Comparison of ENCODE assay signal across 28 mouse cellular contexts in the genomic region with DNA sequence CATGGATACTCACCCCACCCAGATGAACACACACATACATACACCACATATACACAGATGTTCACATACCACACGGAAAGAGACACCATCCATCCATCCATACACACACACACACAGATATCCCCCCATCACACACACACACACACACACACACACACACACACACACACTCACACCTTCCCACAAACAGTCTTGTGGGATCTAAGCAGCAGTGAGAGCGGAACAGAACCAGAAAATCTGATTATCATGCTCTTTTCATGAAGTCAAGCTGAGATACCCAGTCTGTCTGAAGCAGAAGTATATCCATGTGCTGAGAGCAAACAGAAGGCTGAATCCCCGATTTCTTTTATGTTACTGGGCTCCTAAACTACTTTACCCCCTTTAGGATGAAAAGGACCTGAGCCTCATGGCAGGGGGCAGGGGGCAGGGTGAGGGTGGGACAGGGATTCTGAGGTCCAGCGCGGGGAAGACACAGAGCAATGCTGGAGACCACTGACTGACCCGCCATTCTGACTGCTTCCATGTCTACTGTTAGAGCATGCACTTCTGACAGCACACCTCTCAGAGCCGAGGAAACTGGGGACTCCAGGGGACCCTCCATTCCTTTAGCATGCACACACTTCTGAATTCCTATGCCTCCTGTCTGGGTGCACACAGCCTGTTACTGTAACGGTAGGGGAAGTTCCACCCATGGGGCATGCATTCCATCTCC.
DNase-seq lines count a peak whose midpoint lies in the region; ATAC-seq and TF ChIP-seq lines count a peak whose summit lies in the region.
"Had no signal": no experiment of that assay in that cellular context is flagged by ENCODE, and none has a peak within 500 bp of the region (broad histone marks: within the 10 kb centered on the region; RNA-seq: fewer than 3 reads in every experiment).

No protein-coding gene starts in this region.

- no peaks in the 10 kb centered on the region for H3K27me3 ChIP-seq in neural tube, embryonic 11.5 days (ENCODE audit: control insufficient read depth, insufficient read depth, low read length)
- H3K27me3 ChIP-seq in neural tube, embryonic 15.5 days (replicated peaks), result no peaks in the 10 kb centered on the region
- peaks cover 27% of the 10 kb centered on the region for H3K27me3 ChIP-seq in hindbrain, embryonic 13.5 days
- peaks cover 21% of the 10 kb centered on the region for H3K27me3 ChIP-seq in midbrain, embryonic 12.5 days
- H3K27me3 ChIP-seq in midbrain, postnatal 0 days (ENCODE audit: insufficient read depth, low read length), result no peaks in the 10 kb centered on the region
- H3K27me3 ChIP-seq: heart, embryonic 12.5 days; limb, embryonic 13.5 days; megakaryocyte, embryonic 14.5 days; Patski had no signal

- H3K4me3 ChIP-seq in neural tube, embryonic 11.5 days (ENCODE audit: low read depth, low read length), result no peak overlapping the region
- H3K4me3 ChIP-seq in neural tube, embryonic 15.5 days (replicated peaks), result no peak overlapping the region
- H3K4me3 ChIP-seq in hindbrain, embryonic 13.5 days, result no peak overlapping the region
- H3K4me3 ChIP-seq in midbrain, embryonic 12.5 days, result no peak overlapping the region
- no peak overlapping the region for H3K4me3 ChIP-seq in midbrain, postnatal 0 days (ENCODE audit: low read depth, low read length)
- H3K4me3 ChIP-seq: heart, embryonic 12.5 days; layer of hippocampus, adult 2 months; limb, embryonic 13.5 days; megakaryocyte, embryonic 14.5 days had no signal

- ATAC-seq in neural tube, embryonic 11.5 days (ENCODE audit: insufficient read depth, low FRiP score, low TSS enrichment), result peak; percentile 31
- no peak for ATAC-seq in neural tube, embryonic 15.5 days (ENCODE audit: low FRiP score)
- 0 out of 2 replicates have a peak, but pooled peaks have one; percentile 21 for ATAC-seq in hindbrain, embryonic 13.5 days (ENCODE audit: low FRiP score)
- ATAC-seq in midbrain, embryonic 12.5 days (ENCODE audit: low FRiP score, low read depth), result peak; percentile 57; the same call in 1 of the 2 replicates
- 0 out of 2 replicates have a peak, but pooled peaks have one; percentile 18 for ATAC-seq in midbrain, postnatal 0 days (ENCODE audit: low FRiP score)
- ATAC-seq: forebrain, embryonic 14.5 days; inflammation-experienced regulatory T-cells, adult 6 months; Patski had no signal

- no peak overlapping the region for H3K27ac ChIP-seq in neural tube, embryonic 11.5 days (ENCODE audit: low read depth, low read length)
- no peak overlapping the region for H3K27ac ChIP-seq in neural tube, embryonic 15.5 days (replicated peaks)
- H3K27ac ChIP-seq in hindbrain, embryonic 13.5 days, result no peak overlapping the region
- no peak overlapping the region for H3K27ac ChIP-seq in midbrain, embryonic 12.5 days (replicated peaks)
- no peak overlapping the region for H3K27ac ChIP-seq in midbrain, postnatal 0 days (ENCODE audit: low read depth, low read length)
- H3K27ac ChIP-seq: layer of hippocampus, adult 2 months; limb, embryonic 13.5 days had no signal

- no peak overlapping the region for H3K4me2 ChIP-seq in neural tube, embryonic 11.5 days (ENCODE audit: low read depth)
- no peak overlapping the region for H3K4me2 ChIP-seq in neural tube, embryonic 15.5 days
- H3K4me2 ChIP-seq in hindbrain, embryonic 13.5 days, result no peak overlapping the region
- no peak overlapping the region; the same call in 1 of the 2 replicates for H3K4me2 ChIP-seq in midbrain, embryonic 12.5 days (replicated peaks)
- no peak overlapping the region for H3K4me2 ChIP-seq in midbrain, postnatal 0 days (ENCODE audit: low read depth, low read length, poor library complexity, severe bottlenecking)
- H3K4me2 ChIP-seq: heart, embryonic 12.5 days; limb, embryonic 13.5 days; liver, embryonic 11.5 days had no signal

- 49% methylated on average over 8 of the region's 8 CpGs for WGBS in neural tube, embryonic 11.5 days
- WGBS in neural tube, embryonic 15.5 days, result 28% methylated on average over 8 of the region's 8 CpGs
- 38% methylated on average over 8 of the region's 8 CpGs for WGBS in hindbrain, embryonic 13.5 days
- 58% methylated on average over 8 of the region's 8 CpGs for WGBS in midbrain, embryonic 12.5 days
- WGBS in midbrain, postnatal 0 days, result 30% methylated on average over 8 of the region's 8 CpGs

- no peak for TF ChIP-seq CTCF in midbrain, postnatal 0 days (IDR thresholded peaks at IDR 0.05)

- H3K9me3 ChIP-seq in neural tube, embryonic 11.5 days (ENCODE audit: control insufficient read depth, low read length), result no peaks in the 10 kb centered on the region
- no peaks in the 10 kb centered on the region for H3K9me3 ChIP-seq in neural tube, embryonic 15.5 days (replicated peaks)
- H3K9me3 ChIP-seq in hindbrain, embryonic 13.5 days, result no peaks in the 10 kb centered on the region
- no peaks in the 10 kb centered on the region for H3K9me3 ChIP-seq in midbrain, embryonic 12.5 days
- no peaks in the 10 kb centered on the region for H3K9me3 ChIP-seq in midbrain, postnatal 0 days (ENCODE audit: low read length)
- H3K9me3 ChIP-seq: heart, embryonic 12.5 days; limb, embryonic 13.5 days had no signal

- DNase-seq in neural tube, embryonic 11.5 days (ENCODE audit: low spot score), result no peak
- DNase-seq in midbrain, postnatal 0 days (ENCODE audit: low spot score), result no peak
- no peak for DNase-seq in kidney, postnatal 10 days
- DNase-seq in heart, adult 9 months (ENCODE audit: low spot score in 2 of 2), result no peak
- no peak for DNase-seq in right cerebral cortex, postnatal 10 days (ENCODE audit: low spot score in 2 of 2)
- DNase-seq: adrenal gland, postnatal 25 days; cerebellum, adult 11-12 months; cerebellum, adult 9-11 months; gastrocnemius, postnatal 14 days; heart, adult 18-20 months; heart, postnatal 4 days; kidney, adult 11 months; kidney, postnatal 36 days; lung, postnatal 36 days; retina, postnatal 1 day; spleen, adult 18-20 months; thymus, postnatal 14 days had no signal

- H3K4me1 ChIP-seq in neural tube, embryonic 11.5 days (ENCODE audit: control insufficient read depth, insufficient read depth, low read length), result peaks cover 29% of the 10 kb centered on the region
- H3K4me1 ChIP-seq in neural tube, embryonic 15.5 days, result peaks cover 38% of the 10 kb centered on the region
- H3K4me1 ChIP-seq in hindbrain, embryonic 13.5 days (replicated peaks), result peaks cover 45% of the 10 kb centered on the region
- peaks cover 29% of the 10 kb centered on the region; the same call in 1 of the 2 replicates for H3K4me1 ChIP-seq in midbrain, embryonic 12.5 days
- H3K4me1 ChIP-seq in midbrain, postnatal 0 days (ENCODE audit: insufficient read depth, low read length), result 0 out of 2 replicates have a peak, but pooled peaks cover 16% of the 10 kb centered on the region
- H3K4me1 ChIP-seq: megakaryocyte, embryonic 14.5 days had no signal

- H3K36me3 ChIP-seq in neural tube, embryonic 11.5 days (ENCODE audit: control insufficient read depth, insufficient read depth, low read length), result no peaks in the 10 kb centered on the region
- H3K36me3 ChIP-seq in neural tube, embryonic 15.5 days, result no peaks in the 10 kb centered on the region
- H3K36me3 ChIP-seq in hindbrain, embryonic 13.5 days, result no peaks in the 10 kb centered on the region
- no peaks in the 10 kb centered on the region for H3K36me3 ChIP-seq in midbrain, embryonic 12.5 days
- H3K36me3 ChIP-seq in midbrain, postnatal 0 days (ENCODE audit: insufficient read depth, low read length), result no peaks in the 10 kb centered on the region
- H3K36me3 ChIP-seq: heart, embryonic 12.5 days; limb, embryonic 13.5 days had no signal

- H3K9ac ChIP-seq in neural tube, embryonic 11.5 days (ENCODE audit: low read length), result no peak overlapping the region
- H3K9ac ChIP-seq in neural tube, embryonic 15.5 days (replicated peaks), result no peak overlapping the region
- no peak overlapping the region for H3K9ac ChIP-seq in hindbrain, embryonic 13.5 days
- no peak overlapping the region for H3K9ac ChIP-seq in midbrain, embryonic 12.5 days (replicated peaks)
- no peak overlapping the region for H3K9ac ChIP-seq in midbrain, postnatal 0 days (replicated peaks; ENCODE audit: low read length, poor library complexity, severe bottlenecking)
- H3K9ac ChIP-seq: heart, embryonic 12.5 days; limb, embryonic 13.5 days had no signal
